In the genomic region with DNA sequence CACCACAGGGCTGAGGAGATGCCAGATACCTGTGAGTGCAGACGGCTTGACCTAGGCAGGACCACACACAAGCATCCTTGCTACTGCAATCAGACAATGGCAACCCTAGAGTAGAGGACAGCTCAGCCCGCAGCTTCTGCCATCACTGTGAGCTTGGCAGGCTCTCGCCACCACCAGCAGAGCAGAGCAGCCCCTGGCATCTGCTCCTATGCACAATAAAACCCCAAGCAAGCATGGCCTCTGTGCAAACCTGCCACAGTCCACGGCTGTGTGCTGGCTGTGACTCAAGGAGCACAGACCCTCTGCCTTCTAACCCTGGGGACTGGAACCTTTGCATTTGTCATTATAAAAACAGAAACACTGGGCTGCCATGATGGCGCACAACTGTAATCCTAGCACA, we compare ENCODE assay signal across 19 mouse cellular contexts. TPM values are rescaled to one million over a fixed set of nuclear protein-coding genes. Genes with fewer than 3 reads are reported as not detected.
DNase-seq lines count a peak whose midpoint lies in the region; ATAC-seq lines count a peak whose summit lies in the region.
"Had no signal": no experiment of that assay in that cellular context is flagged by ENCODE, and none has a peak within 500 bp of the region (broad histone marks: within the 10 kb centered on the region; RNA-seq: fewer than 3 reads in every experiment).

No protein-coding gene starts in this region.

- no peak overlapping the region for H3K27ac ChIP-seq in hindbrain, embryonic 15.5 days (replicated peaks)
- H3K27ac ChIP-seq in hindbrain, embryonic 13.5 days = no peak overlapping the region
- H3K27ac ChIP-seq: forebrain, embryonic 10.5 days; heart, embryonic 15.5 days; kidney, postnatal 0 days had no signal

- peak; percentile 69 for DNase-seq in brain, adult 2 months (ENCODE audit: low read depth, low spot score)
- DNase-seq in cerebellum, adult 11-12 months = peak; percentile 51
- DNase-seq in cerebellum, postnatal 14 days = peak; percentile 66 to 73
- no peak for DNase-seq in heart, adult 8-10 months (ENCODE audit: low spot score)
- no peak for DNase-seq in kidney, postnatal 10 days
- DNase-seq in urinary bladder, postnatal 25 days (ENCODE audit: low spot score) = no peak
- DNase-seq: embryo, embryonic 11 days; gastrocnemius, postnatal 10 days; heart, adult 11 months; kidney, adult 18-20 months; lung, adult 18-20 months; lung, postnatal 14 days had no signal

- no peak overlapping the region for H3K4me3 ChIP-seq in hindbrain, embryonic 15.5 days
- H3K4me3 ChIP-seq in hindbrain, embryonic 13.5 days = no peak overlapping the region
- H3K4me3 ChIP-seq: forebrain, embryonic 10.5 days; heart, embryonic 15.5 days had no signal

- no peaks in the 10 kb centered on the region for H3K9me3 ChIP-seq in hindbrain, embryonic 15.5 days
- H3K9me3 ChIP-seq in hindbrain, embryonic 13.5 days = peaks cover 7% of the 10 kb centered on the region; the same call in 1 of the 2 replicates
- H3K9me3 ChIP-seq: heart, embryonic 15.5 days had no signal

- no peak overlapping the region for H3K4me2 ChIP-seq in hindbrain, embryonic 15.5 days
- no peak overlapping the region for H3K4me2 ChIP-seq in hindbrain, embryonic 13.5 days
- H3K4me2 ChIP-seq: heart, embryonic 15.5 days; liver, embryonic 11.5 days had no signal

- no peaks in the 10 kb centered on the region for H3K27me3 ChIP-seq in hindbrain, embryonic 15.5 days
- H3K27me3 ChIP-seq in hindbrain, embryonic 13.5 days = no peaks in the 10 kb centered on the region
- H3K27me3 ChIP-seq: CH12.LX; heart, embryonic 15.5 days had no signal

- 0 out of 2 replicates have a peak, but pooled peaks cover 3% of the 10 kb centered on the region for H3K4me1 ChIP-seq in hindbrain, embryonic 15.5 days (replicated peaks)
- no peaks in the 10 kb centered on the region for H3K4me1 ChIP-seq in hindbrain, embryonic 13.5 days (replicated peaks)
- H3K4me1 ChIP-seq: heart, embryonic 15.5 days had no signal

- ATAC-seq in hindbrain, embryonic 15.5 days (ENCODE audit: low FRiP score, low read depth) = peak; percentile 51; the same call in 1 of the 2 replicates
- ATAC-seq in hindbrain, embryonic 13.5 days (ENCODE audit: low FRiP score) = no peak

- no peak overlapping the region for H3K9ac ChIP-seq in hindbrain, embryonic 15.5 days
- H3K9ac ChIP-seq in hindbrain, embryonic 13.5 days = no peak overlapping the region
- H3K9ac ChIP-seq: heart, embryonic 15.5 days had no signal

- 67% methylated on average over 5 of the region's 5 CpGs for WGBS in hindbrain, embryonic 15.5 days
- WGBS in hindbrain, embryonic 13.5 days = 78% methylated on average over 5 of the region's 5 CpGs

- H3K36me3 ChIP-seq in hindbrain, embryonic 15.5 days = no peaks in the 10 kb centered on the region
- H3K36me3 ChIP-seq in hindbrain, embryonic 13.5 days = no peaks in the 10 kb centered on the region
- H3K36me3 ChIP-seq: forebrain, embryonic 10.5 days; heart, embryonic 15.5 days had no signal

RNA-seq across cellular contexts. Expression of gene Ets2, which starts 41.0 kb away (rescaled TPM):
- 22.6 and 24.1 TPM in 2 replicates for polyA plus RNA-seq in hindbrain, embryonic 15.5 days (2015; fragmentation: Nextera tagmentation; extraction: Ambion mirVana)
- polyA plus RNA-seq in hindbrain, embryonic 13.5 days (2015; fragmentation: Nextera tagmentation; extraction: Ambion mirVana) = 20.6 and 22.2 TPM in 2 replicates
- total RNA-seq in heart, adult 8-10 months (2022) = 10 to 100 TPM; 59.7 to 95.7 (median 76.1) TPM

Comparison
In these comparisons a context has a peak if more than half of its experiments do, and no peak if none do; other contexts are left out.
1. DNase-seq: peak in brain, adult 2 months (single experiment), cerebellum, adult 11-12 months (single experiment) and cerebellum, postnatal 14 days (2 of 2); none in heart, adult 8-10 months (single experiment), kidney, postnatal 10 days (single experiment) and urinary bladder, postnatal 25 days (single experiment).